Mouse (Mus musculus): ENCODE results near the gene Ndufb10.
A peak's percentile ranks its signal among the peaks of the same experiment; 100 is the strongest.

Gene Ndufb10

GRCm38 (mm10) chr17:24724184-24724583 lies at the start of gene Ndufb10:
Gene Ndufb10 (minus strand): TSS chr17:24724478.
- DNase-seq (ENCODE audit: low spot score), result peak; percentile 91

GRCm38 (mm10) chr17:24773241-24773640 lies 49.0 kb upstream of the Ndufb10 start:
- no peak for DNase-seq (ENCODE audit: low spot score)

GRCm38 (mm10) chr17:24769146-24769545 lies 44.9 kb upstream of the Ndufb10 start:
- DNase-seq (ENCODE audit: low spot score), result no peak

GRCm38 (mm10) chr17:24766266-24766875 lies 42.1 kb upstream of the Ndufb10 start:
- no peak for DNase-seq (ENCODE audit: low spot score)

- no peak for DNase-seq (ENCODE audit: low spot score)
Observed at GRCm38 (mm10) chr17:24765016-24765905, 41.0 kb upstream of the Ndufb10 start.

- DNase-seq (ENCODE audit: low spot score), result no peak
Observed at GRCm38 (mm10) chr17:24761121-24761520, 36.8 kb upstream of the Ndufb10 start.

GRCm38 (mm10) chr17:24757394-24757793 lies 33.1 kb upstream of the Ndufb10 start:
- DNase-seq (ENCODE audit: low spot score), result no peak

- DNase-seq (ENCODE audit: low spot score), result no peak
Observed at GRCm38 (mm10) chr17:24752415-24753394, 28.4 kb upstream of the Ndufb10 start, which contains the start of gene Hs3st6. Gene Hs3st6 (plus strand): TSS chr17:24752988.

GRCm38 (mm10) chr17:24751528-24751927 lies 27.2 kb upstream of the Ndufb10 start:
- no peak for DNase-seq (ENCODE audit: low spot score)

- no peak for DNase-seq (ENCODE audit: low spot score)
Observed at GRCm38 (mm10) chr17:24746986-24747385, 22.7 kb upstream of the Ndufb10 start.

GRCm38 (mm10) chr17:24745526-24746497 lies 21.5 kb upstream of the Ndufb10 start:
- DNase-seq (ENCODE audit: low spot score), result peak; percentile 37

- DNase-seq (ENCODE audit: low spot score), result no peak
Observed at GRCm38 (mm10) chr17:24744381-24744780, 20.1 kb upstream of the Ndufb10 start.

GRCm38 (mm10) chr17:24743896-24744295 lies 19.6 kb upstream of the Ndufb10 start:
- no peak for DNase-seq (ENCODE audit: low spot score)

GRCm38 (mm10) chr17:24742307-24742706 lies 18.0 kb upstream of the Ndufb10 start:
- DNase-seq (ENCODE audit: low spot score), result no peak

- DNase-seq (ENCODE audit: low spot score), result no peak
Observed at GRCm38 (mm10) chr17:24739926-24740325, 15.6 kb upstream of the Ndufb10 start.

GRCm38 (mm10) chr17:24738238-24738637 lies 14.0 kb upstream of the Ndufb10 start:
- no peak for DNase-seq (ENCODE audit: low spot score)

GRCm38 (mm10) chr17:24737135-24737810 lies 13.0 kb upstream of the Ndufb10 start:
- no peak for DNase-seq (ENCODE audit: low spot score)

GRCm38 (mm10) chr17:24736330-24737051 lies 12.2 kb upstream of the Ndufb10 start, which contains the start of gene Msrb1:
Gene Msrb1 (plus strand): TSS chr17:24736642.
- peak; percentile 87 for DNase-seq (ENCODE audit: low spot score)

- DNase-seq (ENCODE audit: low spot score), result no peak
Observed at GRCm38 (mm10) chr17:24735446-24735845, 11.2 kb upstream of the Ndufb10 start.
